Mouse (Mus musculus): ENCODE measurements around the gene Gxylt1. TPM values are rescaled to one million over a fixed set of nuclear protein-coding genes. Genes with fewer than 3 reads are reported as not detected.
A peak's percentile ranks its signal among the peaks of the same experiment; 100 is the strongest.

Gxylt1 gene
- total and polyA plus RNA-seq, 2 experiments from 2014 or later = 3.2 to 7.5 TPM

GRCm38 (mm10) chr15:93226930-93227763 lies 47.8 kb downstream of the Gxylt1 start:
- no peak overlapping the region for H3K27ac ChIP-seq (ENCODE audit: low read depth, low read length)
- no peaks in the 10 kb centered on the region; the same call in 1 of the 2 replicates for H3K27me3 ChIP-seq (ENCODE audit: insufficient read depth, low read length)
- H3K4me1 ChIP-seq (ENCODE audit: insufficient read depth) = no peaks in the 10 kb centered on the region
- DNase-seq = peak; percentile 58
- H3K9me3 ChIP-seq (ENCODE audit: low read length) = no peaks in the 10 kb centered on the region
- TF ChIP-seq CTCF (IDR thresholded peaks at IDR 0.05; ENCODE audit: low read depth) = no peak
- no peak overlapping the region for H3K4me2 ChIP-seq (ENCODE audit: low read depth)
- no peaks in the 10 kb centered on the region for H3K36me3 ChIP-seq (ENCODE audit: insufficient read depth)
- H3K9ac ChIP-seq = no peak overlapping the region
- 59% methylated on average over 10 of the region's 10 CpGs for WGBS
- H3K4me3 ChIP-seq (ENCODE audit: low read depth, low read length) = no peak overlapping the region
- ATAC-seq = no peak

- no peaks in the 10 kb centered on the region for H3K36me3 ChIP-seq (ENCODE audit: insufficient read depth)
- DNase-seq (no peak), ATAC-seq (no peak)
- no peaks in the 10 kb centered on the region for H3K4me1 ChIP-seq (ENCODE audit: insufficient read depth)
- 65% methylated on average over 7 of the region's 7 CpGs for WGBS
- no peak overlapping the region for H3K4me2 ChIP-seq (ENCODE audit: low read depth)
- H3K27ac ChIP-seq (ENCODE audit: low read depth, low read length) = no peak overlapping the region
- H3K27me3 ChIP-seq (ENCODE audit: insufficient read depth, low read length) = no peaks in the 10 kb centered on the region
- no peak overlapping the region for H3K4me3 ChIP-seq (ENCODE audit: low read depth, low read length)
- no peaks in the 10 kb centered on the region for H3K9me3 ChIP-seq (ENCODE audit: low read length)
- peak; percentile 24 for TF ChIP-seq CTCF (IDR thresholded peaks at IDR 0.05; ENCODE audit: low read depth)
- no peak overlapping the region for H3K9ac ChIP-seq
Observed at GRCm38 (mm10) chr15:93222475-93222874, 52.5 kb downstream of the Gxylt1 start.

- 95% methylated on average over 9 of the region's 9 CpGs for WGBS
- Histone ChIP-seq H3K4me2 (ENCODE audit: low read depth) (no peak overlapping the region), H3K9ac (no peak overlapping the region), H3K36me3 (ENCODE audit: insufficient read depth) (no peaks in the 10 kb centered on the region), H3K4me1 (ENCODE audit: insufficient read depth) (no peaks in the 10 kb centered on the region; the same call in 1 of the 2 replicates), H3K27ac (ENCODE audit: low read depth, low read length) (no peak overlapping the region), H3K9me3 (ENCODE audit: low read length) (no peaks in the 10 kb centered on the region), H3K27me3 (ENCODE audit: insufficient read depth, low read length) (no peaks in the 10 kb centered on the region), H3K4me3 (ENCODE audit: low read depth, low read length) (no peak overlapping the region)
- DNase-seq (no peak), ATAC-seq (no peak)
- no peak for TF ChIP-seq CTCF (IDR thresholded peaks at IDR 0.05; ENCODE audit: low read depth)
Observed at GRCm38 (mm10) chr15:93212617-93213016, 62.4 kb downstream of the Gxylt1 start.

- no peaks in the 10 kb centered on the region for H3K9me3 ChIP-seq (ENCODE audit: low read length)
- no peaks in the 10 kb centered on the region for H3K27me3 ChIP-seq (ENCODE audit: insufficient read depth, low read length)
- WGBS = 98% methylated on average over 1 of the region's 1 CpGs
- no peaks in the 10 kb centered on the region for H3K4me1 ChIP-seq (ENCODE audit: insufficient read depth)
- H3K9ac ChIP-seq = no peak overlapping the region
- ATAC-seq (no peak), DNase-seq (no peak)
- H3K4me2 ChIP-seq (ENCODE audit: low read depth) = no peak overlapping the region
- H3K36me3 ChIP-seq (ENCODE audit: insufficient read depth) = no peaks in the 10 kb centered on the region
- no peak overlapping the region for H3K27ac ChIP-seq (ENCODE audit: low read depth, low read length)
- no peak overlapping the region for H3K4me3 ChIP-seq (ENCODE audit: low read depth, low read length)
- no peak for TF ChIP-seq CTCF (IDR thresholded peaks at IDR 0.05; ENCODE audit: low read depth)
Observed at GRCm38 (mm10) chr15:93204861-93205260, 70.1 kb downstream of the Gxylt1 start.

- WGBS = 90% methylated on average over 5 of the region's 5 CpGs
- H3K4me1 ChIP-seq (ENCODE audit: insufficient read depth) = no peaks in the 10 kb centered on the region
- TF ChIP-seq CTCF (IDR thresholded peaks at IDR 0.05; ENCODE audit: low read depth) = no peak
- H3K4me3 ChIP-seq (ENCODE audit: low read depth, low read length) = no peak overlapping the region
- no peaks in the 10 kb centered on the region for H3K27me3 ChIP-seq (ENCODE audit: insufficient read depth, low read length)
- H3K36me3 ChIP-seq (ENCODE audit: insufficient read depth) = no peaks in the 10 kb centered on the region
- no peak overlapping the region for H3K27ac ChIP-seq (ENCODE audit: low read depth, low read length)
- no peak overlapping the region for H3K4me2 ChIP-seq (ENCODE audit: low read depth)
- H3K9ac ChIP-seq = no peak overlapping the region
- ATAC-seq (no peak), DNase-seq (no peak)
- H3K9me3 ChIP-seq (ENCODE audit: low read length) = no peaks in the 10 kb centered on the region
Observed at GRCm38 (mm10) chr15:93201956-93202355, 73.0 kb downstream of the Gxylt1 start.

- H3K27me3 ChIP-seq (ENCODE audit: insufficient read depth, low read length) = no peaks in the 10 kb centered on the region
- no peak overlapping the region for H3K27ac ChIP-seq (ENCODE audit: low read depth, low read length)
- H3K36me3 ChIP-seq (ENCODE audit: insufficient read depth) = no peaks in the 10 kb centered on the region
- H3K9ac ChIP-seq = no peak overlapping the region
- no peak overlapping the region for H3K4me2 ChIP-seq (ENCODE audit: low read depth)
- no peaks in the 10 kb centered on the region for H3K9me3 ChIP-seq (ENCODE audit: low read length)
- WGBS = 33% methylated on average over 12 of the region's 12 CpGs
- TF ChIP-seq CTCF (IDR thresholded peaks at IDR 0.05; ENCODE audit: low read depth) = no peak
- H3K4me1 ChIP-seq (ENCODE audit: insufficient read depth) = no peaks in the 10 kb centered on the region
- DNase-seq = peak; percentile 40
- no peak overlapping the region for H3K4me3 ChIP-seq (ENCODE audit: low read depth, low read length)
- ATAC-seq = peak; percentile 58; the same call in 1 of the 2 replicates
Observed at GRCm38 (mm10) chr15:93191387-93192145, 83.4 kb downstream of the Gxylt1 start.

Other genes starting within 250 kb of the Gxylt1 start
- 83.7 and 87.4 TPM in 2 replicates for gene Yaf2, start 61.8 kb upstream of the Gxylt1 start, total RNA-seq (2014; rRNA removed)
- 155 and 160 TPM in 2 replicates for gene Yaf2, start 61.8 kb upstream of the Gxylt1 start, polyA plus RNA-seq (2015; fragmentation: Nextera tagmentation; extraction: Ambion mirVana)
- 52.6 and 56.2 TPM in 2 replicates for gene Zcrb1, start 123.2 kb upstream of the Gxylt1 start, total RNA-seq (2014; rRNA removed)
- gene Zcrb1, start 123.2 kb upstream of the Gxylt1 start, polyA plus RNA-seq (2015; fragmentation: Nextera tagmentation; extraction: Ambion mirVana) = 147 and 168 TPM in 2 replicates
- 24.8 and 32.3 TPM in 2 replicates for gene Pphln1, start 123.2 kb upstream of the Gxylt1 start, total RNA-seq (2014; rRNA removed)
- gene Pphln1, start 123.2 kb upstream of the Gxylt1 start, polyA plus RNA-seq (2015; fragmentation: Nextera tagmentation; extraction: Ambion mirVana) = 30.8 and 37.9 TPM in 2 replicates

Measured in forebrain, postnatal 0 days (tissue).